Mouse (Mus musculus) R1 (cell line): Measurements from ENCODE around the gene Zdhhc19.
A peak's percentile ranks its signal among the peaks of the same experiment; 100 is the strongest.

ENCODE experiments used
- DNase-seq: peaks from one replicate; pipeline ENCODE4 v3.0.0-alpha.2; 2018; ENCODE audit warnings: low read depth, low spot score

The Zdhhc19 gene

GRCm38 (mm10) chr16:32550487-32550886 lies 54.4 kb downstream of the Zdhhc19 start:
- peak; percentile 61 for DNase-seq

GRCm38 (mm10) chr16:32551346-32551747 lies 55.3 kb downstream of the Zdhhc19 start:
- DNase-seq, result peak; percentile 97

GRCm38 (mm10) chr16:32555588-32555987 lies 59.5 kb downstream of the Zdhhc19 start:
- no peak for DNase-seq

- DNase-seq, result peak; percentile 66
These were observed 63.4 kb downstream of the Zdhhc19 start for GRCm38 (mm10) chr16:32559493-32559892.

GRCm38 (mm10) chr16:32563056-32563793 lies 67.2 kb downstream of the Zdhhc19 start:
- no peak for DNase-seq

GRCm38 (mm10) chr16:32567282-32567681 lies 71.2 kb downstream of the Zdhhc19 start:
- peak; percentile 97 for DNase-seq

- peak; percentile 34 for DNase-seq
These were observed 72.3 kb downstream of the Zdhhc19 start for GRCm38 (mm10) chr16:32568401-32568800.

- no peak for DNase-seq
These were observed 74.0 kb downstream of the Zdhhc19 start for GRCm38 (mm10) chr16:32570042-32570441.

GRCm38 (mm10) chr16:32572528-32572927 lies 76.5 kb downstream of the Zdhhc19 start:
- DNase-seq, result no peak

- no peak for DNase-seq
These were observed 90.4 kb downstream of the Zdhhc19 start for GRCm38 (mm10) chr16:32586482-32586881.

- DNase-seq, result no peak
These were observed 92.5 kb downstream of the Zdhhc19 start for GRCm38 (mm10) chr16:32588568-32588967.

- DNase-seq, result no peak
These were observed 95.5 kb downstream of the Zdhhc19 start for GRCm38 (mm10) chr16:32591521-32591920.

- no peak for DNase-seq
These were observed 97.3 kb downstream of the Zdhhc19 start for GRCm38 (mm10) chr16:32593283-32593805.

- DNase-seq, result no peak
These were observed 97.9 kb downstream of the Zdhhc19 start for GRCm38 (mm10) chr16:32593916-32594315.

GRCm38 (mm10) chr16:32594701-32595100 lies 98.6 kb downstream of the Zdhhc19 start:
- DNase-seq, result no peak

- no peak for DNase-seq
These were observed 99.2 kb downstream of the Zdhhc19 start for GRCm38 (mm10) chr16:32595142-32595855.

- peak; percentile 23 for DNase-seq
These were observed 101.9 kb downstream of the Zdhhc19 start for GRCm38 (mm10) chr16:32597909-32598381.

- DNase-seq, result no peak
These were observed 103.1 kb downstream of the Zdhhc19 start for GRCm38 (mm10) chr16:32599151-32599550.

- no peak for DNase-seq
These were observed 106.2 kb downstream of the Zdhhc19 start for GRCm38 (mm10) chr16:32602193-32602685.

GRCm38 (mm10) chr16:32607562-32608343 lies 111.7 kb downstream of the Zdhhc19 start:
- no peak for DNase-seq

- DNase-seq, result no peak
These were observed 112.3 kb downstream of the Zdhhc19 start for GRCm38 (mm10) chr16:32608344-32608711.
